Mouse (Mus musculus) liver, embryonic 14.5 days (tissue): ENCODE measurements around the gene Rex1bd. TPM values are rescaled to one million over a fixed set of nuclear protein-coding genes. Genes with fewer than 3 reads are reported as not detected.

ENCODE experiments used
- ATAC-seq: fragments of 200-750 bp; cut with Nextera tagmentation; 2 replicates; pipeline ENCODE4 v1.8.0; 2017; ENCODE audit warnings: moderate number of reproducible peaks, mild to moderate bottlenecking, moderate library complexity; ENCODE audit not compliant: insufficient read depth
- DNase-seq, 3 experiments: peaks; one replicate each; pipeline ENCODE4 v3.0.0-alpha.2; 2012 to 2013; ENCODE audit warnings: low read depth in 3 of 3, low spot score in 3 of 3
- H3K27ac ChIP-seq: fragments of 300-500 bp; sonication (generic); 2 replicates; pipeline ENCODE4 v1.5.1; 2014; ENCODE audit warnings: moderate library complexity, mild to moderate bottlenecking, control low read depth, inconsistent platforms
- H3K27me3 ChIP-seq: fragments of 300-500 bp; sonication (generic); 2 replicates; pipeline ENCODE4 v1.6.1; 2014; ENCODE audit warnings: mild to moderate bottlenecking, low read length, moderate library complexity; ENCODE audit not compliant: control insufficient read depth, insufficient read depth
- H3K36me3 ChIP-seq: fragments of 300-500 bp; sonication (generic); replicated peaks from 2 replicates; pipeline ENCODE4 v1.6.1; 2014; ENCODE audit warnings: low read depth; ENCODE audit not compliant: control insufficient read depth, insufficient read depth
- H3K4me1 ChIP-seq, 2 experiments: fragments of 200-500 bp in 1 of 2; fragments of 300-500 bp in 1 of 2; sonication (generic) in 1 of 2; replicated peaks; 2 replicates each; pipeline ENCODE4 v1.6.1; 2012 to 2014; ENCODE audit warnings: antibody characterized with exemption in 1 of 2, inconsistent platforms in 1 of 2, low read length in 1 of 2; ENCODE audit not compliant: control insufficient read depth in 2 of 2, insufficient read depth in 2 of 2
- H3K4me2 ChIP-seq: fragments of 300-500 bp; sonication (generic); 2 replicates; pipeline ENCODE4 v1.6.1; 2014; ENCODE audit warnings: low read depth, mild to moderate bottlenecking, control low read depth, moderate library complexity
- H3K4me3 ChIP-seq, 2 experiments: fragments of 200-500 bp in 1 of 2; fragments of 300-500 bp in 1 of 2; sonication (generic) in 1 of 2; 2 replicates each; pipeline ENCODE4 v1.5.1; 2012 to 2014; ENCODE audit warnings: low read depth in 2 of 2, low read length in 2 of 2, mild to moderate bottlenecking in 2 of 2, control low read depth in 1 of 2, inconsistent platforms in 1 of 2, moderate library complexity in 1 of 2; ENCODE audit not compliant: insufficient read depth in 1 of 2
- H3K9ac ChIP-seq: fragments of 300-500 bp; sonication (generic); replicated peaks from 2 replicates; pipeline ENCODE4 v1.6.1; 2014; ENCODE audit warnings: mild to moderate bottlenecking, control low read depth, moderate library complexity
- H3K9me3 ChIP-seq: fragments of 300-500 bp; sonication (generic); 2 replicates; pipeline ENCODE4 v1.6.1; 2016; ENCODE audit warnings: low read length, mixed read lengths; ENCODE audit not compliant: control insufficient read depth
- CTCF ChIP-seq: IDR thresholded peaks from 2 replicates; pipeline ENCODE4 v1.5.1; 2016; ENCODE audit warnings: antibody characterized with exemption, low read depth, control low read depth
- EP300 ChIP-seq: IDR thresholded peaks from 2 replicates; pipeline ENCODE4 v1.6.1; 2016; ENCODE audit warnings: antibody characterized with exemption, low read depth
- whole genome bisulfite sequencing: fragments of 180-500 bp; shearing (Covaris S2); extraction: QIAGEN DNeasy Blood & Tissue Kit; methylation state at CpG from one replicate; pipeline ENCODE4 v1.1.7; 2014; ENCODE audit not compliant: insufficient replicate concordance; 5-methylcytosine and 5-hydroxymethylcytosine counted together
- polyA plus RNA-seq, 2 experiments: library from polyadenylated mRNA; depleted of rRNA in 1 of 2; stranded (reverse) in 1 of 2; unstranded in 1 of 2; fragments of >200 nt; fragmentation: Nextera tagmentation in 1 of 2; extraction: Ambion mirVana in 1 of 2; gene quantifications; 2 replicates each; pipeline versions ENCODE4 v1.2.1 to v1.2.3; 2012 to 2014

The Rex1bd gene
- polyA plus RNA-seq, 2 experiments = 55.1 to 72.0 TPM

DNA sequence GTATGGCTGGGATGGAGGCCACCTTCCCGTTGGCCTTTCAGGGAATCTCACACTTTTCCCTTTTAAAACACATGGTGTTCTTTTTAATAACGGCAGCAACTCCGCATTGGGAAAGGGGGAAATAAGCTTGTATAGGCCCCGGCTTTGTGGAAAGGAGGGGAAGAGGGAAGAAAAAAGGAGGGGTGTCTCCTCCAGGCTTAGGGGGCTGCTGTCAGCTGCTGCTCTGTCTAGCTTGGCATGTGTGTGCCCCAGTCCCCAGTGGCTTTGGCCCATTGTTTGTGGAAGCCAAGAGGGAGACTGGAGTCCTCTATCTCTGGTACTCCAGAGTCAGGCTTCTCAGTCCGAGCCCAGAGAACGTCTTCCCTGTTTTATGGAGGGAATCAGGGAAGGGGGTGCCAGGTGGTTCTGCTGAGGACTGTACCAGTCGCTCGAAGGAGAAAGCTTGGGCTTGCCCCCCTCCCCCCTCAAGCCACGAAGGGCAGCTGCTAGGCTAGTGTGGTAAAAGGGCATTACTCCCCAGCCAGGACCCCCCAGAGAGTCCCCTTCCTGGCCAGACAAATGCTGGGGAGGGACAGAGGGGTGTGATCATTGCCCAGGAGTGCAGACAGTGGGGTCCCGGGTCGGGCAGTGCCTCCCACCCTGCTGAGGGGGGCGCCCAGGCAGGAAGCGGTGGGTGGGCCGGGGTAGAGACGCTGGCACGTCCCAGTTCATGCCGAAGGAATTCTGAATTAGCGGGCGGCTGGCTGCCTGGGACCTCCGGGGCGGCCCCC, 11.4 kb downstream of the Rex1bd start:
- H3K27me3 ChIP-seq = peaks cover 82% of the 10 kb centered on the region
- no peaks in the 10 kb centered on the region for H3K9me3 ChIP-seq
- TF ChIP-seq CTCF (no peak), EP300 (no peak)
- ATAC-seq = no peak
- H3K27ac ChIP-seq = no peak overlapping the region
- WGBS = 4% methylated on average over 21 of the region's 21 CpGs
- H3K4me3 ChIP-seq = no peak overlapping the region
- H3K9ac ChIP-seq = no peak overlapping the region
- H3K4me1 ChIP-seq = peaks cover 7 to 9% of the 10 kb centered on the region in 2 experiments
- no peak for DNase-seq
- H3K4me2 ChIP-seq = no peak overlapping the region
- no peaks in the 10 kb centered on the region for H3K36me3 ChIP-seq

DNA sequence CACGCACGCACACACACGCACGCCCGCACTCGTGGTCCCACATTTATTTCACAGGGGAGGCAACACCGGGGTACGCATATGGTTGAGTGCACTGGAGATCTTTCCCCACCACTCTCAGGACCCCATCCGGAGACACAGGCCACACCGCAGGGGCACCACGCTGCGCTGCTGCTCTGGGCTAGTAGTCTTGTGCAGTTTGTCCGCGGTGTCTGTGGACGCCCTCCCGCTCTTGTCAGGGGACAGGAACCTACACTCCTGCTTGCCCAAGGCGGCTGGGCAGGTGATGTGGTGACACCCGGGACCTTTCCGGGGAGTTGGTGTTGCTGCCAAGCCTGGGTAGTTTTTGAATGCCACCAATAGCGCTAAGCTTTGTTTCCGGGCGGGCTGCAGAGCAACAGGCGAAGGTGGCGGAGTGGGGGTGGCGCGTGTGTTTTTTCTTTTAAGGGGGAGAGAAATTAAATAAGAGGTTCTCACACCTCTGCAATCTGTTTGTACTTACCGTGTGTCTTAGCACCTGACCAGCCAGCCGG, 12.1 kb downstream of the Rex1bd start:
- TF ChIP-seq EP300 = no peak
- no peak for TF ChIP-seq CTCF
- no peak overlapping the region for H3K4me2 ChIP-seq
- ATAC-seq (no peak), DNase-seq (no peak)
- H3K36me3 ChIP-seq = no peaks in the 10 kb centered on the region
- 5% methylated on average over 28 of the region's 28 CpGs for WGBS
- H3K27me3 ChIP-seq = peaks cover 89% of the 10 kb centered on the region
- H3K4me3 ChIP-seq = no peak overlapping the region
- no peak overlapping the region for H3K9ac ChIP-seq
- no peak overlapping the region for H3K27ac ChIP-seq
- no peaks in the 10 kb centered on the region for H3K9me3 ChIP-seq
- peaks cover 0 to 2% of the 10 kb centered on the region in 2 experiments; a peak in 2 of 4 replicates for H3K4me1 ChIP-seq

DNA sequence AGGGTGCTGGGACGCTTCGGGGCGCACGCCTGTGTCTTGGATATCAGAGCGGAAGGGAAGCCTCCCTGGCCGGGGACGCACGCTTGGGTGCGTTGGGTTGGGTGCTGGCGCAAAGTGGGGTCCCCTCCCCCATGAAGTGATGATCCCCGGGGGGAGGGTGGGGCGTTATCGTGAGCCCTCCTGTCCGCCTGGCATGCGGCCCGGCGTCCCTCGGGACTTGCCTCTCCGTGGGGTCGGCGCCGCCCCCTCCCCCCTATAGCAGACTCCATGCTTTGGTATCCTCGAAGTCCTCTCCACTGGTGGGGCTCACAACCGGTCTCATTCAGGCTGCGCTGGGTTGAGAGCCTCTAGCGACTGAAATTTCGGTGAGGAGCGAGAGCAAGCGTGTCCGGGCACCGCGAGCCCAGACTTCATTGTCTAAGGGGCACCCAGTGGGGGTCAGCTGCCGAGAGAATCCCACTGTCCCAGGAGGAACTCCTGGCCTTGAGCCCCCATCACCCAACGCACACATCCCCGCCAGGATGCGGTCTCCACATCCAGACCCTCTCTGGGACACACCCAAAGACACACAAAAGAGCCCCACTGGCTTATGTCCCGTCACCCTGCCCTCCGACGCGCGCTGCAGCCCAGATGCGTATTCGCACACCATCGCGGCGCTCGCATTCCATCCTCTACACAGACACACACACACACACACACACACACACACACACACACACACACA, 12.7 kb downstream of the Rex1bd start:
- no peak for TF ChIP-seq CTCF
- no peak for TF ChIP-seq EP300
- no peak for DNase-seq
- H3K27me3 ChIP-seq = peaks cover 95% of the 10 kb centered on the region
- no peaks in the 10 kb centered on the region for H3K9me3 ChIP-seq
- H3K4me1 ChIP-seq = peaks cover 0 to 2% of the 10 kb centered on the region in 2 experiments; a peak in 1 of 4 replicates
- H3K36me3 ChIP-seq = no peaks in the 10 kb centered on the region
- no peak overlapping the region for H3K9ac ChIP-seq
- no peak overlapping the region for H3K27ac ChIP-seq
- no peak for ATAC-seq
- H3K4me3 ChIP-seq = no peak overlapping the region
- H3K4me2 ChIP-seq = no peak overlapping the region
- WGBS = 2% methylated on average over 46 of the region's 47 CpGs

DNA sequence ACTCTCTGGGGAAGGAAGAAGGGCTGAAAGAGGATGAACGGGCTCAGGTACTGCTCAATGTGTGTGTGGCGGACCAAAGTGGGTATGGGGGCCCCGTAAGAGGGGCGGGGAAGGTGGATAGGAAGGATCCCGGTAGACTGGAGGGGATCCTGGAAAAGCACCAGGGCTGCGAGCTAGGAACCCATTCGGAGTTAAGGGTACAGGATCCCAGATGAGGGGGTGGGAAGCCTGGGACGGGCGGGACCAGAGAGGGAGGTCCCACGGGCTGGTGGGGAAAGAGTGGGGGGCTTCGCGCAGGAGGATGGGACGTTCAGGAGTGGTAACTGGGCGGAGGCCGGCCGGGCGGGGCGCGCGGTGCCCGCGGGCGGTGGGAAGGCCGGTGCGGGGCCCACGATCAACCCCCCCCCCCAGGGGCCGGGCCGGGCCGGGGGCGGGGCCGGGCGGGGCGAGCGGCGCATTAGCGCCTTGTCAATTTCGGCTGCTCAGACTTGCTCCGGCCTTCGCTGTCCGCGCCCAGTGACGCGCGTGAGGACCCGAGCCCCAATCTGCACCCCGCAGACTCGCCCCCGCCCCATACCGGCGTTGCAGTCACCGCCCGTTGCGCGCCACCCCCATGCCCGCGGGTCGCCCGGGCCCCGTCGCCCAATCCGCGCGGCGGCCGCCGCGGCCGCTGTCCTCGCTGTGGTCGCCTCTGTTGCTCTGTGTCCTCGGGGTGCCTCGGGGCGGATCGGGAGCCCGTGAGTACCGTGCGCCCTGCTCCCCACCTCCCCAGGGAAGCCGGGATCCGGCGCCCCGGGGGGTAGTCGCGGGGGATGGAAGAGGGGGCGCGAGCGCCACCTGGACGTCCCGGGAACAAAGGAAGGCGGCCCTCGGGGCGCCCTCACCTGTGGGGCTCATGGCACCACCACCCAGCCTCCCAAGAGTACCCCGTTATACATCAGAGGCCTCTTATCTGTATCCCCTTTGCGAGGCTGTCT, 13.6 kb downstream of the Rex1bd start, which contains the start of gene Crlf1:
Crlf1 (plus strand) TSS at position 495 of the 977 bp plus-strand sequence.
- Histone ChIP-seq H3K4me3 (peak within 1 kb of the TSS in 1 of 2 experiments; percentile 29; a peak in 2 of 4 replicates), H3K27me3 (peaks cover 98% of the 10 kb centered on the region), H3K27ac (no peak within 1 kb of the TSS), H3K36me3 (no peaks in the 10 kb centered on the region), H3K9ac (no peak within 1 kb of the TSS), H3K4me2 (peak within 1 kb of the TSS; percentile 40), H3K9me3 (no peaks in the 10 kb centered on the region), H3K4me1 (0 out of 4 replicates have a peak, but pooled peaks cover 0 to 2% of the 10 kb centered on the region in 2 experiments)
- ATAC-seq (no peak), DNase-seq (no peak)
- WGBS = 1% methylated on average over 74 of the region's 93 CpGs
- no peak for TF ChIP-seq EP300
- TF ChIP-seq CTCF = no peak
